8 mouse cellular contexts compared by ENCODE assay signal in genomic region chr4:41481601-41482017, GRCm38 (mm10). TPM values are rescaled to one million over a fixed set of nuclear protein-coding genes. Genes with fewer than 3 reads are reported as not detected.
A peak's percentile ranks its signal among the peaks of the same experiment; 100 is the strongest.
DNase-seq lines count a peak whose midpoint lies in the region; TF ChIP-seq lines count a peak whose summit lies in the region.

No protein-coding gene starts in this region.

- no peak overlapping the region; the same call in 1 of the 2 replicates for H3K27ac ChIP-seq in left cerebral cortex, adult 2 months

- intact Hi-C loops in left cerebral cortex, adult 2 months (cut with DNase I), result loop anchor here (2.0 kb wide), 1 partner anchor 17 kb away; no protein-coding TSS in a partner anchor

- peak; percentile 52 for DNase-seq in adrenal gland, adult 2 months
- no peak for DNase-seq in adrenal gland, adult 18-20 months (ENCODE audit: low spot score in 2 of 2)
- peak; percentile 65 to 66 for DNase-seq in right cerebral cortex, postnatal 10 days (ENCODE audit: low spot score in 2 of 2)
- no peak for DNase-seq in right cerebral cortex, postnatal 36 days (ENCODE audit: low spot score in 2 of 2)
- peak; percentile 67 for DNase-seq in kidney, adult 18-20 months
- peak; percentile 80 for DNase-seq in lung, postnatal 36 days
- no peak for DNase-seq in thymus, postnatal 0 days (ENCODE audit: low spot score)
- no peak for DNase-seq in left cerebral cortex, adult 2 months (ENCODE audit: extremely low spot score in 1 of 2, low spot score in 2 of 2)

- TF ChIP-seq CTCF in left cerebral cortex, adult 2 months (IDR thresholded peaks at IDR 0.05), result no peak

- no peak overlapping the region for H3K4me3 ChIP-seq in left cerebral cortex, adult 2 months

RNA-seq across cellular contexts. Expression of gene Nudt2, which starts 16.7 kb away (rescaled TPM):
- total RNA-seq in adrenal gland, adult 2 months (2021), result 10 to 100 TPM; 32.8 to 33.0 TPM
- polyA plus RNA-seq in adrenal gland, adult 2 months (2012; rRNA removed), result 4.9 and 5.6 TPM in 2 replicates
- 10 to 100 TPM; 25.6 to 27.0 TPM for total RNA-seq in adrenal gland, adult 18-20 months (2021)
- polyA plus RNA-seq in thymus, postnatal 0 days (2015; fragmentation: Nextera tagmentation; extraction: Ambion mirVana), result 28.5 and 31.0 TPM in 2 replicates
- total RNA-seq in left cerebral cortex, adult 2 months (2021), result 10 to 100 TPM; 25.3 to 28.2 TPM

RNA-seq across cellular contexts. Expression of gene Kif24, which starts 16.9 kb away (rescaled TPM):
- 1 to 10 TPM in 1 of 2 experiments, under 1 TPM in 1; 0.83 to 1.4 TPM for total RNA-seq in adrenal gland, adult 2 months (2021)
- 0.30 and 0.56 TPM in 2 replicates for polyA plus RNA-seq in adrenal gland, adult 2 months (2012; rRNA removed)
- total RNA-seq in adrenal gland, adult 18-20 months (2021), result under 1 TPM; 0.90 to 0.93 TPM
- polyA plus RNA-seq in thymus, postnatal 0 days (2015; fragmentation: Nextera tagmentation; extraction: Ambion mirVana), result 5.6 and 5.9 TPM in 2 replicates
- total RNA-seq in left cerebral cortex, adult 2 months (2021), result 1 to 10 TPM; 1.4 to 1.9 TPM

RNA-seq across cellular contexts. Expression of gene AI464131, which starts 21.3 kb away (rescaled TPM):
- total RNA-seq in adrenal gland, adult 2 months (2021), result 10 to 100 TPM; 12.3 to 15.2 TPM
- 11.5 and 14.6 TPM in 2 replicates for polyA plus RNA-seq in adrenal gland, adult 2 months (2012; rRNA removed)
- total RNA-seq in adrenal gland, adult 18-20 months (2021), result 10 to 100 TPM; 11.6 to 12.4 TPM
- 0.60 TPM in 2 replicates for polyA plus RNA-seq in thymus, postnatal 0 days (2015; fragmentation: Nextera tagmentation; extraction: Ambion mirVana)
- 10 to 100 TPM; 27.1 to 28.1 TPM for total RNA-seq in left cerebral cortex, adult 2 months (2021)

RNA-seq across cellular contexts. Expression of gene 1110017D15Rik, which starts 35.5 kb away (rescaled TPM):
- under 1 TPM in 1 of 2 experiments, not detected in 1; 0.55 TPM for total RNA-seq in adrenal gland, adult 2 months (2021)
- polyA plus RNA-seq in adrenal gland, adult 2 months (2012; rRNA removed), result 0.40 and 0.66 TPM in 2 replicates
- 1 to 10 TPM in 1 of 2 experiments, under 1 TPM in 1; 0.60 to 1.1 TPM for total RNA-seq in adrenal gland, adult 18-20 months (2021)
- 0.94 and 1.5 TPM in 2 replicates for polyA plus RNA-seq in thymus, postnatal 0 days (2015; fragmentation: Nextera tagmentation; extraction: Ambion mirVana)
- 1 to 10 TPM; 5.2 to 6.1 TPM for total RNA-seq in left cerebral cortex, adult 2 months (2021)

Comparison
In these comparisons a context has a peak if more than half of its experiments do, and no peak if none do; other contexts are left out.
1. DNase-seq: peak in adrenal gland, adult 2 months (single experiment), right cerebral cortex, postnatal 10 days (2 of 2), kidney, adult 18-20 months (single experiment) and lung, postnatal 36 days (single experiment); none in adrenal gland, adult 18-20 months (0 of 2), right cerebral cortex, postnatal 36 days (0 of 2), thymus, postnatal 0 days (single experiment) and left cerebral cortex, adult 2 months (0 of 2).